Mouse (Mus musculus): ENCODE data around the gene Sgip1. TPM values are rescaled to one million over a fixed set of nuclear protein-coding genes. Genes with fewer than 3 reads are reported as not detected.

Sgip1 gene
- polyA plus RNA-seq, 1 experiment: 8.6 TPM

- 34% methylated on average over 7 of the region's 7 CpGs for WGBS
- no peak for DNase-seq
- H3K4me3 ChIP-seq (replicated peaks; ENCODE audit: extremely low read depth, low read depth, low read length): no peak overlapping the region
- no peaks in the 10 kb centered on the region for H3K4me1 ChIP-seq (ENCODE audit: control insufficient read depth, insufficient read depth, low read length)
- TF ChIP-seq CTCF (IDR thresholded peaks at IDR 0.05; ENCODE audit: insufficient read depth, low read length) (no peak), POLR2A (IDR thresholded peaks at IDR 0.05; ENCODE audit: borderline replicate concordance, extremely low read depth, low read depth, low read length) (no peak)
These were observed 166.8 kb downstream of the Sgip1 start for GRCm38 (mm10) chr4:102907843-102908427.

- Histone ChIP-seq H3K4me1 (ENCODE audit: control insufficient read depth, insufficient read depth, low read length) (no peaks in the 10 kb centered on the region), H3K4me3 (replicated peaks; ENCODE audit: extremely low read depth, low read depth, low read length) (no peak overlapping the region)
- no peak for DNase-seq
- WGBS: 91% methylated on average over 4 of the region's 4 CpGs
- TF ChIP-seq CTCF (IDR thresholded peaks at IDR 0.05; ENCODE audit: insufficient read depth, low read length) (no peak), POLR2A (IDR thresholded peaks at IDR 0.05; ENCODE audit: borderline replicate concordance, extremely low read depth, low read depth, low read length) (no peak)
These were observed 169.1 kb downstream of the Sgip1 start for GRCm38 (mm10) chr4:102910191-102910590.

- no peak for DNase-seq
- no peak for TF ChIP-seq POLR2A (IDR thresholded peaks at IDR 0.05; ENCODE audit: borderline replicate concordance, extremely low read depth, low read depth, low read length)
- no peak for TF ChIP-seq CTCF (IDR thresholded peaks at IDR 0.05; ENCODE audit: insufficient read depth, low read length)
- Histone ChIP-seq H3K4me3 (replicated peaks; ENCODE audit: extremely low read depth, low read depth, low read length) (no peak overlapping the region), H3K4me1 (ENCODE audit: control insufficient read depth, insufficient read depth, low read length) (no peaks in the 10 kb centered on the region)
- WGBS: 90% methylated on average over 3 of the region's 3 CpGs
These were observed 172.1 kb downstream of the Sgip1 start for GRCm38 (mm10) chr4:102913176-102913575.

DNA sequence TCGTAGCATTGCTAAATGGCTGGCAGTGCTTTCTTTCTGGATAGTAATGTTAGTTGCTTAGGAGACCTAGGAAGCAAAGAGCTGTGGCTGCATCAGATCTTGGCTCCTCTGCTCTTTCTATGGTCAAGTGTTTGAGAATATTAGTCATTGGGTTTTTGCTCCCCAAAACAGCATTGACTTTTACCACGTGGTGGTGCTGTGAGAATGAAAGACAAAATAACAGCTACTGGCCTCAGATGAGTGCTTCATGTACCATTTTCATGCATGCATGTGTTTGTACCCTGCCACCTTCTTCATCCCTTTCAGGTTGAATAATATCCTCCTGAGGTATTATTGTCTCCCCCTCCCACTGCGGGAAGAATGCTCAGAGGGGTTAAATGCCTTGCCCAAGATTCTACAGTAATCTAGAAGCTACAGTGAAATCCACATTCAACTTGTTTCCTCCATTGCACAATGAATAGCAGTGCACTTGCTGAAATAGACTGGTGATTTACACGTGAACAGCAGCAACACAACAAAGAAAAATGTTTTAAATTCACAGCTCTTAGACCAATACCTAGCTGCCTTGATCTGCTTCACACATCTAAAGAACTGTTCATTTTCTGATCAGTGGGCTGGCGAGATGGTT is 172.7 kb downstream of the Sgip1 start:
- 75% methylated on average over 5 of the region's 5 CpGs for WGBS

GRCm38 (mm10) chr4:102918191-102918590 is 177.1 kb downstream of the Sgip1 start:
- no peak for DNase-seq
- WGBS: 91% methylated on average over 1 of the region's 1 CpGs
- H3K4me3 ChIP-seq (replicated peaks; ENCODE audit: extremely low read depth, low read depth, low read length): no peak overlapping the region
- H3K4me1 ChIP-seq (ENCODE audit: control insufficient read depth, insufficient read depth, low read length): no peaks in the 10 kb centered on the region
- TF ChIP-seq CTCF (IDR thresholded peaks at IDR 0.05; ENCODE audit: insufficient read depth, low read length) (no peak), POLR2A (IDR thresholded peaks at IDR 0.05; ENCODE audit: borderline replicate concordance, extremely low read depth, low read depth, low read length) (no peak)

More for the DNA sequence above, 172.7 kb downstream of the Sgip1 start:
- Histone ChIP-seq H3K4me3 (replicated peaks; ENCODE audit: extremely low read depth, low read depth, low read length) (no peak overlapping the region), H3K4me1 (ENCODE audit: control insufficient read depth, insufficient read depth, low read length) (no peaks in the 10 kb centered on the region)
- no peak for DNase-seq
- TF ChIP-seq CTCF (IDR thresholded peaks at IDR 0.05; ENCODE audit: insufficient read depth, low read length): no peak
- no peak for TF ChIP-seq POLR2A (IDR thresholded peaks at IDR 0.05; ENCODE audit: borderline replicate concordance, extremely low read depth, low read depth, low read length)

DNA sequence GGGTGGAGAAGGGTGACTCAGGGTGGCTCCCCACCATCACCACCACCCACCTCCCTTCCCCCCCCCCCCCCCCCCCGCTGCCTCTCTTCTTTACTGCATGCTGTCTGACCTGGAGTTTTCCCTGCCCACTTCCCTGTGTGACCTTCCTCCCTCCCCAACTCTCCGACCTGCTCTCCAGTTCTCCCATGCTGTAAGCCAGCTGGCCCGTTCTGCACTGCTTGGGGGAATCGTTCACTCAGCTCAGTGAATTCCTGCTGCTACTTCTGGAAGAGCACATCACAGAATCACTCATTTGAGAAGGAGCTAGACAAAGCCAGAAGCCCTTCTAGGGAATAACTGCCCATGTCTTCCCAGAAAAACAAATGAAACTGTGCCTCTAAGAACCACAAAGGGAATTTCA is 188.4 kb downstream of the Sgip1 start:
- DNase-seq: no peak
- H3K4me1 ChIP-seq (ENCODE audit: control insufficient read depth, insufficient read depth, low read length): no peaks in the 10 kb centered on the region; the same call in 1 of the 2 replicates
- WGBS: 39% methylated on average over 4 of the region's 4 CpGs
- TF ChIP-seq POLR2A (IDR thresholded peaks at IDR 0.05; ENCODE audit: borderline replicate concordance, extremely low read depth, low read depth, low read length) (no peak), CTCF (IDR thresholded peaks at IDR 0.05; ENCODE audit: insufficient read depth, low read length) (no peak)
- no peak overlapping the region for H3K4me3 ChIP-seq (replicated peaks; ENCODE audit: extremely low read depth, low read depth, low read length)

- Histone ChIP-seq H3K4me1 (ENCODE audit: control insufficient read depth, insufficient read depth, low read length) (no peaks in the 10 kb centered on the region; the same call in 1 of the 2 replicates), H3K4me3 (replicated peaks; ENCODE audit: extremely low read depth, low read depth, low read length) (no peak overlapping the region)
- 76% methylated on average over 7 of the region's 7 CpGs for WGBS
- no peak for DNase-seq
- TF ChIP-seq CTCF (IDR thresholded peaks at IDR 0.05; ENCODE audit: insufficient read depth, low read length): no peak
- no peak for TF ChIP-seq POLR2A (IDR thresholded peaks at IDR 0.05; ENCODE audit: borderline replicate concordance, extremely low read depth, low read depth, low read length)
These were observed 189.6 kb downstream of the Sgip1 start for GRCm38 (mm10) chr4:102930679-102931078.

GRCm38 (mm10) chr4:102940266-102940665 is 199.2 kb downstream of the Sgip1 start:
- TF ChIP-seq POLR2A (IDR thresholded peaks at IDR 0.05; ENCODE audit: borderline replicate concordance, extremely low read depth, low read depth, low read length) (no peak), CTCF (IDR thresholded peaks at IDR 0.05; ENCODE audit: insufficient read depth, low read length) (no peak)
- no peak overlapping the region for H3K4me3 ChIP-seq (replicated peaks; ENCODE audit: extremely low read depth, low read depth, low read length)
- no peak for DNase-seq
- no peaks in the 10 kb centered on the region for H3K4me1 ChIP-seq (ENCODE audit: control insufficient read depth, insufficient read depth, low read length)
- 74% methylated on average over 3 of the region's 3 CpGs for WGBS

GRCm38 (mm10) chr4:102940738-102941137 is 199.6 kb downstream of the Sgip1 start:
- 83% methylated on average over 4 of the region's 4 CpGs for WGBS
- Histone ChIP-seq H3K4me3 (replicated peaks; ENCODE audit: extremely low read depth, low read depth, low read length) (no peak overlapping the region), H3K4me1 (ENCODE audit: control insufficient read depth, insufficient read depth, low read length) (no peaks in the 10 kb centered on the region)
- no peak for TF ChIP-seq CTCF (IDR thresholded peaks at IDR 0.05; ENCODE audit: insufficient read depth, low read length)
- no peak for TF ChIP-seq POLR2A (IDR thresholded peaks at IDR 0.05; ENCODE audit: borderline replicate concordance, extremely low read depth, low read depth, low read length)
- no peak for DNase-seq

DNA sequence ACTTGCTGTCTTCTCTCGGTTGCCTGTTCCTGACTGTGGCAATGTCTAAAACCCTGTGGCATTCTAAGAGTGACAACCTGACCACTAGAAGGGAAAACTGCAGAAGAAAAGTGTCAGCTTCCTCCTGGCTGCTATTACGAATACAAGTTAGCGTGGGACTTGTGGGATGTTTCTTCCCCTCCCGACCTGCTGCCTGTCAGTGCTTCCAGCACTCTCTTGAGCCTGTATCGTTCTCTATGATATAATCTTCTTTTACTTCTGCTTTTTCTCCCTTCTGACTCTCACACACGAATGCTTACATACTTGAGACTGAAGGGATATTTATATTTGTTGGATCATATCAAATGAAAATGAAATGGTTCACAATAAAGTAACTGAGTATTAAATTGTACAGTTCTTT is 203.2 kb downstream of the Sgip1 start:
- TF ChIP-seq CTCF (IDR thresholded peaks at IDR 0.05; ENCODE audit: insufficient read depth, low read length) (no peak), POLR2A (IDR thresholded peaks at IDR 0.05; ENCODE audit: borderline replicate concordance, extremely low read depth, low read depth, low read length) (no peak)
- DNase-seq: no peak
- 68% methylated on average over 6 of the region's 6 CpGs for WGBS
- Histone ChIP-seq H3K4me3 (replicated peaks; ENCODE audit: extremely low read depth, low read depth, low read length) (no peak overlapping the region), H3K4me1 (ENCODE audit: control insufficient read depth, insufficient read depth, low read length) (no peaks in the 10 kb centered on the region)
